Mouse (Mus musculus) heart, embryonic 10.5 days (tissue): ENCODE results near the gene Proser3. TPM values are rescaled to one million over a fixed set of nuclear protein-coding genes. Genes with fewer than 3 reads are reported as not detected.

Experiments used
- DNase-seq: peaks from one replicate; pipeline ENCODE4 v3.0.0-alpha.2; 2017; ENCODE audit warnings: low spot score
- H3K27ac ChIP-seq: fragments of 300-500 bp; sonication (generic); 2 replicates; pipeline ENCODE4 v1.5.1; 2016; ENCODE audit warnings: mild to moderate bottlenecking
- H3K27me3 ChIP-seq: fragments of 300-500 bp; sonication (generic); 2 replicates; pipeline ENCODE4 v1.6.1; 2016; ENCODE audit warnings: mild to moderate bottlenecking; ENCODE audit not compliant: poor library complexity, insufficient read depth, severe bottlenecking
- H3K36me3 ChIP-seq: fragments of 300-500 bp; sonication (generic); 2 replicates; pipeline ENCODE4 v1.6.1; 2016; ENCODE audit warnings: mild to moderate bottlenecking, moderate library complexity
- H3K4me1 ChIP-seq: fragments of 300-500 bp; sonication (generic); 2 replicates; pipeline ENCODE4 v1.6.1; 2016; ENCODE audit warnings: mild to moderate bottlenecking
- H3K4me3 ChIP-seq: fragments of 300-500 bp; sonication (generic); 2 replicates; pipeline ENCODE4 v1.5.1; 2016; ENCODE audit warnings: mild to moderate bottlenecking, moderate library complexity
- H3K9me3 ChIP-seq: fragments of 300-500 bp; sonication (generic); 2 replicates; pipeline ENCODE4 v1.6.1; 2016; ENCODE audit warnings: mild to moderate bottlenecking, moderate library complexity
- WGBS: fragments of 180-500 bp; shearing (Covaris S2); methylation state at CpG from one replicate; pipeline ENCODE4 v1.1.7; 2016; 5-methylcytosine and 5-hydroxymethylcytosine counted together
- polyA plus RNA-seq: library from polyadenylated mRNA; unstranded; fragments of >200 nt; fragmentation: Nextera tagmentation; extraction: Ambion mirVana; gene quantifications from 2 replicates; pipeline ENCODE4 v1.2.1, GENCODE M21; 2016

Proser3 gene
- polyA plus RNA-seq, 1 experiment from 2014 or later = 13.0 TPM

- H3K4me3 ChIP-seq = peak overlapping the region; percentile 75
- no peaks in the 10 kb centered on the region for H3K27me3 ChIP-seq
- H3K4me1 ChIP-seq = peaks cover 22% of the 10 kb centered on the region
- H3K27ac ChIP-seq = peak overlapping the region; percentile 97
- no peak for DNase-seq
- H3K36me3 ChIP-seq = peaks cover 44% of the 10 kb centered on the region
- WGBS = 5% methylated on average over 23 of the region's 23 CpGs
- no peaks in the 10 kb centered on the region for H3K9me3 ChIP-seq
Observed at GRCm38 (mm10) chr7:30553021-30553589, 1.0 kb upstream of the Proser3 start.

DNA sequence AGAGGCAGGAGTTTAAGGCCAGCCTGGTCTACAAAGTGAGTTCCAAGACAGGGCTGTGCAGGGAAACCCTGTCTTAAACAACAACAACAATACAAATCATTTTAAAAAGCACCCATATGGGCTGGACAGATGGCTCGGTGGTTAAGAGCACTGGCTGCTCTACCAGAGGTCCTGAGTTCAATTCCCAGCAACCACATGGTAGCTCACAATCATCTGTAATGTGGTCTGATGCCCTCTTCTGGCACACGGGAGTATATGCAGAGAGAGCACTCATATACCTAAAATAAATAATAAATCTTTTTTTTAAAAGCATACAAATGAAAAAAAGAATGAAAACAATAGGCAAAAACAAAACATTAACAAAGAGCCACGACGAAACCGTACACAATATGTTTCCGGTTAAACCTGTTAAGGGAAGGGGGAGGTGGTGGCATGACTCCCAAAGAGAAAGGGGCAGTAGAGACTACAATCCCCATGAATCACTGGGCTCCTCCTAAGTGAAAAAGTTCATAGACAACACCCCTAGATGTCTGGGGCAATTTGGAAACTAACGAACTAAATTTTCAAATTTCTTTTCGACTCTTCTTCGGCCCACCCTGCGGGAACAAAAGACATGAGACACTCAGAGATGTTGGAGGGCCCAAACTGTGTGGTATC lies 526 bp downstream of the Proser3 start:
- no peaks in the 10 kb centered on the region for H3K9me3 ChIP-seq
- peaks cover 17% of the 10 kb centered on the region for H3K4me1 ChIP-seq
- WGBS = 2% methylated on average over 10 of the region's 10 CpGs
- H3K27me3 ChIP-seq = no peaks in the 10 kb centered on the region
- H3K27ac ChIP-seq = peak overlapping the region; percentile 97
- H3K36me3 ChIP-seq = peaks cover 39% of the 10 kb centered on the region
- H3K4me3 ChIP-seq = peak overlapping the region; percentile 75
- DNase-seq = no peak

DNA sequence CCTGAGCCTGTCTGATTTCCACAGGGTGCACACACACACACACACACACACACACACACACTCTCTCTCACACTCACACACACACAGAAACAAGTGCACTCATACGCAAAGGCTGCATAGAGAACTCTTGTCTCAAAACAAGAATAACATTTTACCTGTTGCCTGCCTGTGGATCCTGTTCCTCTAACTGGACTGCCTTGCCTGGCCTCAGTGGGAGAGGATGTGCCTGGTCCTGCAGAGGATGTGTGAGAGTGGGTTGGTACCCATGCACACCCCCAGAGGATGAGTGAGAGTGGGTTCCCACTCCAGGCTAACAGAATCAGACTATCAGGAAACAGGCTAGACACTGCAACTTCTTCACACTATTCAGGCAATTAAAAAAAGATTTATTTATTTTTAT lies 1.5 kb downstream of the Proser3 start:
- no peaks in the 10 kb centered on the region for H3K9me3 ChIP-seq
- peaks cover 37% of the 10 kb centered on the region for H3K36me3 ChIP-seq
- 100% methylated on average over 1 of the region's 1 CpGs for WGBS
- H3K4me1 ChIP-seq = peaks cover 17% of the 10 kb centered on the region
- DNase-seq = no peak
- H3K27ac ChIP-seq = no peak overlapping the region
- H3K27me3 ChIP-seq = no peaks in the 10 kb centered on the region
- no peak overlapping the region for H3K4me3 ChIP-seq

DNA sequence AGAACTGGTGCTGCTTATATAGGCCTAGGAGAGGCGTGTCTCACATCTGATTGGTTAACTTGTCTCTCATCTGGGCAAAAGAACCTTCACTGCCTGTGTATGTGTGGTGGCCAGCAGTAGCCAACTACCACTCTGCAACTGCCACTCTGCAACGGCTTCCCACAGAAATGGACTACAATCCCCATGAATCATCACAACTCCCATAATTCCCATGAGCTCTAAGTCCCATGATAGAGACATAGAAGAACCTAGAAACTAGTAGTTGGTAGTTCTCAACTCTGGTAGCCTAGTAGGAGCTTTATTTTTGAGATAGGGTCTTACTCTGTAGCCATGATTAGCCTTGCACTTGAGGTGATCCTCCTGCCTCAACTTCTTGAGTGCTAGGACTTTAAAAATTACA lies 2.2 kb downstream of the Proser3 start:
- H3K36me3 ChIP-seq = peaks cover 34% of the 10 kb centered on the region

GRCm38 (mm10) chr7:30544327-30544726 lies 7.8 kb downstream of the Proser3 start:
- WGBS = 87% methylated on average over 2 of the region's 2 CpGs
- no peak overlapping the region for H3K4me3 ChIP-seq
- H3K36me3 ChIP-seq = peaks cover 61% of the 10 kb centered on the region
- no peaks in the 10 kb centered on the region for H3K27me3 ChIP-seq
- no peak overlapping the region for H3K27ac ChIP-seq
- H3K4me1 ChIP-seq = no peaks in the 10 kb centered on the region
- no peak for DNase-seq
- H3K9me3 ChIP-seq = no peaks in the 10 kb centered on the region

More for the DNA sequence above, 2.2 kb downstream of the Proser3 start:
- no peak overlapping the region for H3K4me3 ChIP-seq
- no peaks in the 10 kb centered on the region for H3K9me3 ChIP-seq
- H3K27me3 ChIP-seq = no peaks in the 10 kb centered on the region
- WGBS = 90% methylated on average over 2 of the region's 2 CpGs
- peaks cover 17% of the 10 kb centered on the region for H3K4me1 ChIP-seq
- no peak overlapping the region for H3K27ac ChIP-seq
- no peak for DNase-seq

DNA sequence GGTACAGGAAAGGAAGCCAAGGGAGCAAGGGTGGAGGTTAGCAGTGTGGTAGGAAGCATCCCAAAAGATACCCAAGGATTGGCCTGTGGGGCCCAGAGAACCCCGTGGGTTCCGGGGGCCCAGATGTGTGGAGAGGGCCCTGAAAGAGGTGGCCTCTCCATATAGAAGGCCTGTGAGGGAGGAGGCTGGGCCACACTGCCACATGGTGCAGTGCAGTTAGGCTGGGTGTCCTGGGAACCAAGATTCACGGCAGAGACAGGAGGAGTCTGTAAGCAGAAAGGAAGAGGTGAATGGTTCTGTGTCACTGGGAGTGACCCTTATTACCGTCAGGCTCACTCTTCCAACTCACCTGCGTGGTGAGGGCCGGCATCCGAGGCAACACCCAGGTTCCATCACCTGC lies 11.5 kb downstream of the Proser3 start:
- no peak overlapping the region for H3K4me3 ChIP-seq
- peaks cover 45% of the 10 kb centered on the region for H3K36me3 ChIP-seq
- peaks cover under 1% of the 10 kb centered on the region; the same call in 1 of the 2 replicates for H3K4me1 ChIP-seq
- WGBS = 80% methylated on average over 7 of the region's 7 CpGs
- H3K27me3 ChIP-seq = no peaks in the 10 kb centered on the region
- DNase-seq = peak; percentile 47
- H3K9me3 ChIP-seq = no peaks in the 10 kb centered on the region
- H3K27ac ChIP-seq = no peak overlapping the region

- H3K36me3 ChIP-seq = peaks cover 33% of the 10 kb centered on the region
- peak; percentile 98 for DNase-seq
- H3K4me3 ChIP-seq = peak within 1 kb of the TSS; percentile 76
- no peaks in the 10 kb centered on the region for H3K9me3 ChIP-seq
- H3K27me3 ChIP-seq = peaks cover 22% of the 10 kb centered on the region
- peak within 1 kb of the TSS; percentile 90 for H3K27ac ChIP-seq
- peaks cover 24% of the 10 kb centered on the region for H3K4me1 ChIP-seq
- under 1% methylated on average over 50 of the region's 84 CpGs for WGBS
Observed at GRCm38 (mm10) chr7:30534633-30535577, 17.2 kb downstream of the Proser3 start, which contains the start of gene Arhgap33. Gene Arhgap33 (minus strand): TSS chr7:30535060.

- H3K36me3 ChIP-seq = peaks cover 33% of the 10 kb centered on the region
- WGBS = 10% methylated on average over 20 of the region's 26 CpGs
- peaks cover 22% of the 10 kb centered on the region for H3K27me3 ChIP-seq
Observed at GRCm38 (mm10) chr7:30533941-30534632, 18.0 kb downstream of the Proser3 start.

DNA sequence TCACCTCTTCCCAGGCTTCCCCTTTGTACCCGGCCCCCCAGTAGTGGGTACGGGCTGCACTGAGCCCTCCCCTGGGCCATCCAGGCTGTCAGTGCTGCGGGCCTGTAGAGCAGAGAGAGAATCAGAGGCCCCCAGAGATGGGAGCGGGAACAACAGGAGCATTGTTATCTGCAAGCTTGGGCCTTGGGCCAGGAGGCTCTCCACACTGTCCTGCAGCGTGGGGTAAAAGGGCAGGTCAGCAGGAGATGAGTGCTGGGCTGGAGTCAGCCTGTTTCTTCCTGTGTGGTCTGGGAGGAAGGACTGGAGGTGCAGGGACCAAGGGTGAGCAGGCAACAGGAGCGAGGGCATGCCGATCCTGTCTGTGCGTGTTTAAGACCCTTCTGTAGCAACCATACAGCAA lies 19.2 kb downstream of the Proser3 start:
- H3K27me3 ChIP-seq = peaks cover 24% of the 10 kb centered on the region
- DNase-seq = peak; percentile 89
- 44% methylated on average over 8 of the region's 8 CpGs for WGBS
- H3K4me1 ChIP-seq = peaks cover 24% of the 10 kb centered on the region
- no peaks in the 10 kb centered on the region for H3K9me3 ChIP-seq
- peaks cover 42% of the 10 kb centered on the region for H3K36me3 ChIP-seq
- H3K4me3 ChIP-seq = peak overlapping the region; percentile 34; the same call in 1 of the 2 replicates
- H3K27ac ChIP-seq = 0 out of 2 replicates have a peak overlapping the region, but pooled peaks have one; percentile 29

More at GRCm38 (mm10) chr7:30533941-30534632, 18.0 kb downstream of the Proser3 start:
- peaks cover 24% of the 10 kb centered on the region for H3K4me1 ChIP-seq
- no peak for DNase-seq
- peak overlapping the region; percentile 90 for H3K27ac ChIP-seq
- H3K4me3 ChIP-seq = peak overlapping the region; percentile 76
- no peaks in the 10 kb centered on the region for H3K9me3 ChIP-seq

- peaks cover 58% of the 10 kb centered on the region for H3K36me3 ChIP-seq
- H3K4me3 ChIP-seq = no peak overlapping the region
- H3K27me3 ChIP-seq = peaks cover 40% of the 10 kb centered on the region
- peaks cover 33% of the 10 kb centered on the region for H3K4me1 ChIP-seq
- DNase-seq = no peak
- H3K27ac ChIP-seq = no peak overlapping the region
- H3K9me3 ChIP-seq = no peaks in the 10 kb centered on the region
- 75% methylated on average over 9 of the region's 9 CpGs for WGBS
Observed at GRCm38 (mm10) chr7:30531291-30531815, 20.7 kb downstream of the Proser3 start.

- peaks cover 18% of the 10 kb centered on the region for H3K4me1 ChIP-seq
- peaks cover 79% of the 10 kb centered on the region for H3K36me3 ChIP-seq
- no peaks in the 10 kb centered on the region for H3K9me3 ChIP-seq
- H3K27ac ChIP-seq = peak overlapping the region; percentile 49; the same call in 1 of the 2 replicates
- DNase-seq = peak; percentile 71
- H3K4me3 ChIP-seq = no peak overlapping the region
- WGBS = 81% methylated on average over 14 of the region's 14 CpGs
- H3K27me3 ChIP-seq = peaks cover 50% of the 10 kb centered on the region
Observed at GRCm38 (mm10) chr7:30526981-30527380, 25.1 kb downstream of the Proser3 start.

- WGBS = 13% methylated on average over 17 of the region's 17 CpGs
- Histone ChIP-seq H3K9me3 (no peaks in the 10 kb centered on the region), H3K27me3 (peaks cover 50% of the 10 kb centered on the region), H3K4me3 (peak overlapping the region; percentile 19; the same call in 1 of the 2 replicates), H3K27ac (peak overlapping the region; percentile 49; the same call in 1 of the 2 replicates), H3K4me1 (peaks cover 16% of the 10 kb centered on the region), H3K36me3 (peaks cover 73% of the 10 kb centered on the region)
- no peak for DNase-seq
Observed at GRCm38 (mm10) chr7:30526399-30526798, 25.7 kb downstream of the Proser3 start.
